Mouse (Mus musculus) hindbrain, embryonic 16.5 days (tissue): ENCODE data around the gene Padi4. TPM values are rescaled to one million over a fixed set of nuclear protein-coding genes. Genes with fewer than 3 reads are reported as not detected.

Experiments
- ATAC-seq: fragments of 200-750 bp; cut with Nextera tagmentation; 2 replicates; pipeline ENCODE4 v1.8.0; 2017; ENCODE audit warnings: moderate TSS enrichment, moderate library complexity
- H3K27ac ChIP-seq: fragments of 300-500 bp; sonication (generic); 2 replicates; pipeline ENCODE4 v1.5.1; 2014; ENCODE audit warnings: low read depth, mild to moderate bottlenecking, control low read depth, low read length, moderate library complexity
- H3K27me3 ChIP-seq: fragments of 300-500 bp; sonication (generic); replicated peaks from 2 replicates; pipeline ENCODE4 v1.6.1; 2014; ENCODE audit warnings: low read length; ENCODE audit not compliant: control insufficient read depth, insufficient read depth
- H3K36me3 ChIP-seq: fragments of 300-500 bp; sonication (generic); 2 replicates; pipeline ENCODE4 v1.6.1; 2014; ENCODE audit warnings: mild to moderate bottlenecking, low read length, moderate library complexity, mixed read lengths; ENCODE audit not compliant: control insufficient read depth, insufficient read depth
- H3K4me1 ChIP-seq: fragments of 300-500 bp; sonication (generic); 2 replicates; pipeline ENCODE4 v1.6.1; 2014; ENCODE audit warnings: low read depth, low read length; ENCODE audit not compliant: control insufficient read depth, insufficient read depth
- H3K4me2 ChIP-seq: fragments of 300-500 bp; sonication (generic); 2 replicates; pipeline ENCODE4 v1.6.1; 2014; ENCODE audit warnings: mild to moderate bottlenecking, low read length, control low read depth, moderate library complexity
- H3K4me3 ChIP-seq: fragments of 300-500 bp; sonication (generic); 2 replicates; pipeline ENCODE4 v1.5.1; 2014; ENCODE audit warnings: mild to moderate bottlenecking, low read length, control low read depth, moderate library complexity
- H3K9ac ChIP-seq: fragments of 300-500 bp; sonication (generic); 2 replicates; pipeline ENCODE4 v1.6.1; 2014; ENCODE audit warnings: low read depth, mild to moderate bottlenecking, control low read depth, low read length, moderate library complexity
- H3K9me3 ChIP-seq: fragments of 300-500 bp; sonication (generic); 2 replicates; pipeline ENCODE4 v1.6.1; 2014; ENCODE audit warnings: mild to moderate bottlenecking, low read length, moderate library complexity; ENCODE audit not compliant: control insufficient read depth
- WGBS: fragments of 180-500 bp; shearing (Covaris S2); extraction: QIAGEN DNeasy Blood & Tissue Kit; methylation state at CpG from one replicate; pipeline ENCODE4 v1.1.7; 2014; 5-methylcytosine and 5-hydroxymethylcytosine counted together
- polyA plus RNA-seq: library from polyadenylated mRNA; unstranded; fragments of >200 nt; fragmentation: Nextera tagmentation; extraction: Ambion mirVana; gene quantifications from 2 replicates; pipeline ENCODE4 v1.2.1, GENCODE M21; 2015

Gene Padi4
- polyA plus RNA-seq, 1 experiment from 2014 or later: 0.14 TPM

GRCm38 (mm10) chr4:140779803-140780397, 5.9 kb upstream of the Padi4 start:
- H3K4me2 ChIP-seq: no peak overlapping the region
- no peaks in the 10 kb centered on the region for H3K27me3 ChIP-seq
- H3K4me3 ChIP-seq: no peak overlapping the region
- no peak overlapping the region for H3K27ac ChIP-seq
- no peaks in the 10 kb centered on the region for H3K4me1 ChIP-seq
- H3K36me3 ChIP-seq: no peaks in the 10 kb centered on the region
- H3K9ac ChIP-seq: no peak overlapping the region
- no peak for ATAC-seq
- no peaks in the 10 kb centered on the region for H3K9me3 ChIP-seq
- WGBS: 36% methylated on average over 19 of the region's 19 CpGs

- Histone ChIP-seq H3K4me1 (no peaks in the 10 kb centered on the region), H3K27ac (no peak overlapping the region), H3K9ac (no peak overlapping the region), H3K4me3 (no peak overlapping the region), H3K4me2 (no peak overlapping the region), H3K27me3 (no peaks in the 10 kb centered on the region), H3K9me3 (no peaks in the 10 kb centered on the region), H3K36me3 (no peaks in the 10 kb centered on the region)
- ATAC-seq: no peak
- WGBS: 73% methylated on average over 13 of the region's 13 CpGs
Observed at GRCm38 (mm10) chr4:140776623-140777022, 2.6 kb upstream of the Padi4 start.

GRCm38 (mm10) chr4:140775876-140776275, 1.8 kb upstream of the Padi4 start:
- H3K9me3 ChIP-seq: no peaks in the 10 kb centered on the region
- H3K4me2 ChIP-seq: no peak overlapping the region
- no peaks in the 10 kb centered on the region for H3K27me3 ChIP-seq
- WGBS: 86% methylated on average over 10 of the region's 10 CpGs
- no peak overlapping the region for H3K9ac ChIP-seq
- no peak for ATAC-seq
- no peak overlapping the region for H3K4me3 ChIP-seq
- no peaks in the 10 kb centered on the region for H3K36me3 ChIP-seq
- no peaks in the 10 kb centered on the region for H3K4me1 ChIP-seq
- no peak overlapping the region for H3K27ac ChIP-seq

DNA sequence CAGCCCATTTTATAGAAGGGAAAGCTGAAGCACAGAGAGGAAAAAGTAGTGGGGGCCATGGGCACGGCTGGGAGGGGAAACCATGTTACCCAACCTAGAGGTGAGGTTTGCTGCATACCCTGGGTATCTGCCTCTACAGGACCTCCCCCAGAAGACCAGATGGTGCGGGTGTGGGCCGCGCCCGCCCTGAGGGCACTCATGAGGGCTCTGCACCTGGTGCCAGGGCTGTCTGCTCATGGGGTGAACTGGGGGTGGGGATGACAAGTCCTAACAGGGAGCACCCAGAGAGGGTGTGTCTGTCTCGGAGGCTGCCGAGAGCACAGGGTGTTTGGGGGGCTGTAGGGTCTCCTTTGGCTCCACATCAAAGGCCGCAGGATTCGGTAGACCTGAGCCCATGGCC, 857 bp upstream of the Padi4 start:
- Histone ChIP-seq H3K4me3 (no peak overlapping the region), H3K9me3 (no peaks in the 10 kb centered on the region), H3K27me3 (no peaks in the 10 kb centered on the region), H3K4me2 (no peak overlapping the region), H3K4me1 (no peaks in the 10 kb centered on the region), H3K27ac (no peak overlapping the region), H3K9ac (no peak overlapping the region), H3K36me3 (no peaks in the 10 kb centered on the region)
- ATAC-seq: no peak
- 68% methylated on average over 9 of the region's 9 CpGs for whole genome bisulfite sequencing

GRCm38 (mm10) chr4:140771091-140771490, 2.9 kb downstream of the Padi4 start:
- no peaks in the 10 kb centered on the region for H3K27me3 ChIP-seq
- H3K27ac ChIP-seq: no peak overlapping the region
- H3K9me3 ChIP-seq: no peaks in the 10 kb centered on the region
- no peak overlapping the region for H3K4me3 ChIP-seq
- ATAC-seq: no peak
- no peak overlapping the region for H3K4me2 ChIP-seq
- no peaks in the 10 kb centered on the region for H3K36me3 ChIP-seq
- H3K9ac ChIP-seq: no peak overlapping the region
- WGBS: 58% methylated on average over 4 of the region's 4 CpGs
- no peaks in the 10 kb centered on the region for H3K4me1 ChIP-seq

DNA sequence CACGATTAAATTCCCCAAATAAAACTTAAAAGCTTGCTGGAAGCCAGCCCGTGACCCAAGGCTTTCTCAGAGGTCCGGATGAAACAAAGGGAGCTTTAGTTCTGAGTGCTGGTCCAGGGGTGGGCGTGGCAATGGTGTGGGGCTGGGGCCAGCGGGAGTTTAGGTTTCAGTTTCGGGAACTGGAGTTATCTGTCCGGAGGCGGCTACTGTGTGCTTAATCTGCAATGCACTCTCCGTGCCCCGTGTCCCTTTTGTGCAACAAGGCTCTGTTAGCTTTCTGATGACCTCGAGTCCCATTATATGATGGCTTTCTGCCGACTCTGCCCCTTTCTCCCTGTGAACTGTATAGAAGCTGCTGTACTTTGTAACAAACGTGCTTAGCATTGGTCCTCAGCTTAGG, 3.6 kb downstream of the Padi4 start:
- Histone ChIP-seq H3K27me3 (no peaks in the 10 kb centered on the region), H3K36me3 (no peaks in the 10 kb centered on the region), H3K9me3 (no peaks in the 10 kb centered on the region), H3K4me3 (no peak overlapping the region), H3K9ac (no peak overlapping the region), H3K4me1 (no peaks in the 10 kb centered on the region), H3K4me2 (peak overlapping the region; percentile 39), H3K27ac (no peak overlapping the region)
- no peak for ATAC-seq
- WGBS: 8% methylated on average over 13 of the region's 13 CpGs

- no peaks in the 10 kb centered on the region for H3K9me3 ChIP-seq
- no peaks in the 10 kb centered on the region for H3K27me3 ChIP-seq
- no peak overlapping the region for H3K4me3 ChIP-seq
- H3K27ac ChIP-seq: no peak overlapping the region
- no peaks in the 10 kb centered on the region for H3K4me1 ChIP-seq
- WGBS: 81% methylated on average over 5 of the region's 5 CpGs
- H3K36me3 ChIP-seq: no peaks in the 10 kb centered on the region
- no peak overlapping the region for H3K4me2 ChIP-seq
- no peak overlapping the region for H3K9ac ChIP-seq
- no peak for ATAC-seq
Observed at GRCm38 (mm10) chr4:140768973-140769372, 5.1 kb downstream of the Padi4 start.

GRCm38 (mm10) chr4:140765936-140766335, 8.1 kb downstream of the Padi4 start:
- Histone ChIP-seq H3K4me2 (no peak overlapping the region), H3K9ac (no peak overlapping the region), H3K27me3 (no peaks in the 10 kb centered on the region), H3K4me3 (no peak overlapping the region), H3K9me3 (no peaks in the 10 kb centered on the region), H3K36me3 (no peaks in the 10 kb centered on the region), H3K4me1 (no peaks in the 10 kb centered on the region), H3K27ac (no peak overlapping the region)
- ATAC-seq: no peak
- WGBS: 81% methylated on average over 3 of the region's 3 CpGs

DNA sequence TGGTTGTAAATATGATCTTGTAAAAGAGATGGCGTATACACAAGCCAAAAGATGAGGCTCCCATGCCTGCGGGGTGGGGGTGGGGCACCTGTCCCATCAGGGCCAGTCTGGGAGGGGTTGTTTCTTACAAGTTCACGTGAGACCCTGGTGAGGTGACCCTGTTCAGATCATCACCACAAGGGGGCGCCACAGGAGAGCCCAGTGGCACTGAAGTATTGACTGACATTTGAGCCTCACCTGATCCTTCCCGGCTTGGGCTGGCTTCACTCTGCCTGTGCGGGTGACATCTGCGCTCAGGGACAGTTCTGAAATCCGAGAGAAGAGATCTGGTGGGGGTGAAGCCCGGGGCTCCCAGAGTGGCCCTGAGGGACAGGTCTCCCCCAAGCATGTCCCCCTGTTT, 10.9 kb downstream of the Padi4 start:
- no peak overlapping the region for H3K4me3 ChIP-seq
- H3K36me3 ChIP-seq: no peaks in the 10 kb centered on the region
- no peak for ATAC-seq
- H3K4me2 ChIP-seq: no peak overlapping the region
- H3K27ac ChIP-seq: no peak overlapping the region
- no peaks in the 10 kb centered on the region for H3K27me3 ChIP-seq
- H3K9ac ChIP-seq: no peak overlapping the region
- H3K9me3 ChIP-seq: no peaks in the 10 kb centered on the region
- 13% methylated on average over 9 of the region's 9 CpGs for WGBS
- no peaks in the 10 kb centered on the region for H3K4me1 ChIP-seq

DNA sequence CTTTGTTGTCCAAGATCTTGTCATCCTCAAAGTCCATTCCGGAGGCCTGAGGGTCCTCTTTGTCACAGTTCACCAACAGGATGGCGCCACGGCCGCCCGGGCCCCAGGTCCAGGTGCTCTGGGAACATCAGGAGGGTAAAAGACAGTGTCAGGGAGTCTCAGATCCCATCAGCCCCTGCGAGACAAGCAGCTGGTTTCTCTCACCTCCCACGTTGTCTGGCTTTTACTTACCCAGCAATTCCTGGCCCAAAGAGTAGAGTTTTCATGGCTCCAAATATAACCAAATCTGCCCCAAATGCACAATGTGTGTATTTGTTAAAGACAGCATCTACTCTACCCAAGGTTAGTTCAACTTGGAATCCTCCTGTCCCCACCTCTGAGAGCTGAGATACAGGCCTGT, 12.4 kb downstream of the Padi4 start:
- H3K4me1 ChIP-seq: no peaks in the 10 kb centered on the region
- no peaks in the 10 kb centered on the region for H3K27me3 ChIP-seq
- 94% methylated on average over 7 of the region's 7 CpGs for WGBS
- no peak for ATAC-seq
- no peaks in the 10 kb centered on the region for H3K9me3 ChIP-seq
- H3K36me3 ChIP-seq: no peaks in the 10 kb centered on the region
- no peak overlapping the region for H3K9ac ChIP-seq
- no peak overlapping the region for H3K27ac ChIP-seq
- H3K4me3 ChIP-seq: no peak overlapping the region
- no peak overlapping the region for H3K4me2 ChIP-seq
